ENCODE assay signal across 8 mouse cellular contexts in genomic region chr13:43201033-43201432, GRCm38 (mm10). TPM values are rescaled to one million over a fixed set of nuclear protein-coding genes. Genes with fewer than 3 reads are reported as not detected.
A peak's percentile ranks its signal among the peaks of the same experiment; 100 is the strongest.
DNase-seq lines count a peak whose midpoint lies in the region; ATAC-seq and TF ChIP-seq lines count a peak whose summit lies in the region.

No protein-coding gene starts in this region.

- DNase-seq in gastrocnemius, adult 18-20 months (ENCODE audit: low spot score) = peak; percentile 30
- no peak for DNase-seq in gastrocnemius, postnatal 36 days
- no peak for DNase-seq in spleen, adult 2 months (ENCODE audit: low read depth in 1 of 2, low spot score in 2 of 2)
- DNase-seq in spleen, postnatal 36 days (ENCODE audit: low spot score in 2 of 2) = no peak
- DNase-seq in embryo, embryonic 10 days (ENCODE audit: low spot score) = peak; percentile 55
- DNase-seq in urinary bladder, postnatal 36 days (ENCODE audit: low spot score in 2 of 2) = no peak

- no peak overlapping the region for H3K4me3 ChIP-seq in spleen, adult 2 months (ENCODE audit: extremely low read depth, insufficient read depth, insufficient read length)
- H3K4me3 ChIP-seq in kidney, embryonic 16.5 days (ENCODE audit: low read length) = no peak overlapping the region

- H3K27me3 ChIP-seq in spleen, adult 2 months (ENCODE audit: control insufficient read depth, insufficient read depth, low read length) = no peaks in the 10 kb centered on the region
- no peaks in the 10 kb centered on the region for H3K27me3 ChIP-seq in kidney, embryonic 16.5 days (ENCODE audit: insufficient read depth, low read length)

- no peak for TF ChIP-seq POLR2A in spleen, adult 2 months (IDR thresholded peaks at IDR 0.05; ENCODE audit: low read depth, low read length)

- no peaks in the 10 kb centered on the region for H3K4me1 ChIP-seq in spleen, adult 2 months (ENCODE audit: control insufficient read depth, insufficient read depth, insufficient read length)
- no peaks in the 10 kb centered on the region for H3K4me1 ChIP-seq in kidney, embryonic 16.5 days (ENCODE audit: insufficient read depth, low read length)

- H3K9me3 ChIP-seq in kidney, embryonic 16.5 days (ENCODE audit: low read length) = no peaks in the 10 kb centered on the region

- intact Hi-C loops in gastrocnemius, postnatal 36 days (cut with DNase I) = loop anchor here (5.0 kb wide), 1 partner anchor 101 kb away; the partner anchor contains the start of gene Gfod1

- no peak overlapping the region for H3K9ac ChIP-seq in kidney, embryonic 16.5 days (replicated peaks; ENCODE audit: low read length)

- no peaks in the 10 kb centered on the region for H3K36me3 ChIP-seq in spleen, adult 2 months (ENCODE audit: control insufficient read depth, insufficient read depth, low read length)
- H3K36me3 ChIP-seq in kidney, embryonic 16.5 days (ENCODE audit: insufficient read depth, low read length) = no peaks in the 10 kb centered on the region

- TF ChIP-seq CTCF in spleen, adult 2 months (IDR thresholded peaks at IDR 0.05; ENCODE audit: extremely low read depth, insufficient read depth, insufficient read length, insufficient replicate concordance) = peak; percentile 67

- WGBS in spleen, adult 2 months = 75% methylated on average over 22 of the region's 22 CpGs
- WGBS in kidney, embryonic 16.5 days = 45% methylated on average over 22 of the region's 22 CpGs

- 0 out of 2 replicates have a peak overlapping the region, but pooled peaks have one; percentile 5 for H3K4me2 ChIP-seq in kidney, embryonic 16.5 days (replicated peaks; ENCODE audit: low read depth, low read length)

- ATAC-seq in kidney, embryonic 16.5 days (ENCODE audit: low FRiP score, low TSS enrichment) = 0 out of 2 replicates have a peak, but pooled peaks have one; percentile 59
- peak; percentile 55; the same call in 1 of the 2 replicates for ATAC-seq in megakaryocyte-erythroid progenitor cell, adult 5-6 weeks (replicated peaks; ENCODE audit: low FRiP score, low TSS enrichment, poor library complexity, severe bottlenecking)

- H3K27ac ChIP-seq in spleen, adult 2 months (ENCODE audit: insufficient read depth, low read length) = no peak overlapping the region
- no peak overlapping the region for H3K27ac ChIP-seq in kidney, embryonic 16.5 days (ENCODE audit: low read length)

RNA-seq across cellular contexts. Expression of gene Tbc1d7, which starts 29.7 kb away (rescaled TPM):
- total RNA-seq in gastrocnemius, adult 18-20 months (2021) = 10 to 100 TPM; 23.4 to 26.3 TPM
- 10 to 100 TPM; 26.0 to 26.4 TPM for total RNA-seq in gastrocnemius, postnatal 36 days (2021)
- polyA plus RNA-seq in spleen, adult 2 months (2012; rRNA removed) = 5.7 and 6.3 TPM in 2 replicates
- polyA plus RNA-seq in kidney, embryonic 16.5 days (2015; fragmentation: Nextera tagmentation; extraction: Ambion mirVana) = 57.3 and 58.0 TPM in 2 replicates
- total RNA-seq in megakaryocyte-erythroid progenitor cell, adult 5-6 weeks (2014; fragmentation: Nextera tagmentation) = 10.7 and 21.3 TPM in 2 replicates
- 5.1 and 7.7 TPM in 2 replicates for total RNA-seq in megakaryocyte-erythroid progenitor cell, adult 5-6 weeks (2017)

Comparison
In these comparisons a context has a peak if more than half of its experiments do, and no peak if none do; other contexts are left out.
1. DNase-seq: peak in gastrocnemius, adult 18-20 months (single experiment) and embryo, embryonic 10 days (single experiment); none in gastrocnemius, postnatal 36 days (0 of 2), spleen, adult 2 months (0 of 2), spleen, postnatal 36 days (0 of 2) and urinary bladder, postnatal 36 days (0 of 2).